ENCODE assay signal across 23 mouse cellular contexts in genomic region chr14:56019446-56019845, GRCm38 (mm10). TPM values are rescaled to one million over a fixed set of nuclear protein-coding genes. Genes with fewer than 3 reads are reported as not detected.
"Had no signal": no experiment of that assay in that cellular context is flagged by ENCODE, and none has a peak within 500 bp of the region (broad histone marks: within the 10 kb centered on the region; RNA-seq: fewer than 3 reads in every experiment).

No protein-coding gene starts in this region.

- H3K9me3 ChIP-seq: limb, embryonic 15.5 days; liver, embryonic 12.5 days; midbrain, embryonic 10.5 days; neural tube, embryonic 15.5 days had no signal

- H3K9ac ChIP-seq: limb, embryonic 15.5 days; liver, embryonic 12.5 days; lung, embryonic 14.5 days; neural tube, embryonic 15.5 days had no signal

- H3K27me3 ChIP-seq: limb, embryonic 15.5 days; neural tube, embryonic 15.5 days had no signal

- H3K36me3 ChIP-seq: limb, embryonic 15.5 days; liver, embryonic 12.5 days; midbrain, embryonic 10.5 days; neural tube, embryonic 15.5 days had no signal

- ATAC-seq: liver, embryonic 12.5 days had no signal

- H3K4me1 ChIP-seq: limb, embryonic 15.5 days; midbrain, embryonic 10.5 days; neural tube, embryonic 15.5 days had no signal

- H3K4me2 ChIP-seq: limb, embryonic 15.5 days; liver, embryonic 12.5 days; lung, embryonic 14.5 days; neural tube, embryonic 15.5 days had no signal

- H3K4me3 ChIP-seq: limb, embryonic 15.5 days; liver, embryonic 12.5 days; midbrain, embryonic 10.5 days; myocyte; neural tube, embryonic 15.5 days had no signal

- H3K27ac ChIP-seq: kidney, postnatal 0 days; limb, embryonic 15.5 days; liver, embryonic 12.5 days; midbrain, embryonic 10.5 days; neural tube, embryonic 15.5 days; stomach, postnatal 0 days had no signal

- DNase-seq: kidney, adult 8-10 months; kidney, postnatal 36 days; layer of hippocampus, adult 9-11 months; layer of hippocampus, postnatal 36 days; lung, embryonic 14.5 days; lung, postnatal 10 days; lung, postnatal 4 days; midbrain, embryonic 14.5 days; thymus, adult 2 months; thymus, postnatal 25 days had no signal

RNA-seq across cellular contexts. Expression of gene Mcpt1, which starts 1.7 kb away (rescaled TPM):
- total RNA-seq: layer of hippocampus, adult 18-20 months; layer of hippocampus, postnatal 36 days; left cerebral cortex, postnatal 10 days; megakaryocyte, adult 5-6 weeks had no signal
- polyA plus RNA-seq: kidney, postnatal 0 days; limb, embryonic 11.5 days; liver, embryonic 12.5 days; liver, embryonic 16.5 days; lung, embryonic 14.5 days; midbrain, embryonic 10.5 days; midbrain, embryonic 14.5 days; neural tube, embryonic 11.5 days; neural tube, embryonic 15.5 days; stomach, postnatal 0 days had no signal

RNA-seq across cellular contexts. Expression of gene Mcpt9, which starts 10.8 kb away (rescaled TPM):
- total RNA-seq: layer of hippocampus, adult 18-20 months; layer of hippocampus, postnatal 36 days; left cerebral cortex, postnatal 10 days; megakaryocyte, adult 5-6 weeks had no signal
- polyA plus RNA-seq: kidney, postnatal 0 days; limb, embryonic 11.5 days; limb, embryonic 15.5 days; liver, embryonic 12.5 days; liver, embryonic 16.5 days; lung, embryonic 14.5 days; midbrain, embryonic 10.5 days; midbrain, embryonic 14.5 days; myocyte; neural tube, embryonic 11.5 days; neural tube, embryonic 15.5 days; stomach, postnatal 0 days; thymus, adult 2 months had no signal

RNA-seq across cellular contexts. Expression of gene Mcpt2, which starts 22.4 kb away (rescaled TPM):
- total RNA-seq: layer of hippocampus, adult 18-20 months; layer of hippocampus, postnatal 36 days; left cerebral cortex, postnatal 10 days; megakaryocyte, adult 5-6 weeks had no signal
- polyA plus RNA-seq: kidney, postnatal 0 days; limb, embryonic 11.5 days; lung, embryonic 14.5 days; midbrain, embryonic 10.5 days; midbrain, embryonic 14.5 days; myocyte; neural tube, embryonic 11.5 days; neural tube, embryonic 15.5 days had no signal

RNA-seq across cellular contexts. Expression of gene Mcpt4, which starts 42.7 kb away (rescaled TPM):
- total RNA-seq: left cerebral cortex, postnatal 10 days; megakaryocyte, adult 5-6 weeks had no signal
- polyA plus RNA-seq: limb, embryonic 11.5 days; liver, embryonic 12.5 days; liver, embryonic 16.5 days; lung, embryonic 14.5 days; midbrain, embryonic 10.5 days; midbrain, embryonic 14.5 days; neural tube, embryonic 11.5 days had no signal
